Mouse (Mus musculus): ENCODE results near the gene Mprip. TPM values are rescaled to one million over a fixed set of nuclear protein-coding genes. Genes with fewer than 3 reads are reported as not detected.
A peak's percentile ranks its signal among the peaks of the same experiment; 100 is the strongest.
"Not testable (repeated sequence)": the region's sequence is repeated elsewhere in the genome, so short reads cannot be mapped to it uniquely, and the experiment has no call there.

Mprip gene
- 100 to 1,000 TPM; 201 to 212 TPM for total RNA-seq (2021)
- long read RNA-seq, experiment 1, full-length matches to known transcripts = 143 of 258 reads
- long read RNA-seq, experiment 1, partial matches to known transcripts = 46 of 258 reads
- long read RNA-seq, experiment 1, other reads (novel, unspliced or antisense) = 69 of 258 reads
- long read RNA-seq, experiment 2, full-length matches to known transcripts = 49 of 69 reads
- long read RNA-seq, experiment 2, partial matches to known transcripts = 6 of 69 reads
- long read RNA-seq, experiment 2, other reads (novel, unspliced or antisense) = 14 of 69 reads

GRCm38 (mm10) chr11:59661005-59661404 is at the start of gene Mprip:
Gene Mprip (plus strand): TSS chr11:59661305.
- DNase-seq = no peak

DNA sequence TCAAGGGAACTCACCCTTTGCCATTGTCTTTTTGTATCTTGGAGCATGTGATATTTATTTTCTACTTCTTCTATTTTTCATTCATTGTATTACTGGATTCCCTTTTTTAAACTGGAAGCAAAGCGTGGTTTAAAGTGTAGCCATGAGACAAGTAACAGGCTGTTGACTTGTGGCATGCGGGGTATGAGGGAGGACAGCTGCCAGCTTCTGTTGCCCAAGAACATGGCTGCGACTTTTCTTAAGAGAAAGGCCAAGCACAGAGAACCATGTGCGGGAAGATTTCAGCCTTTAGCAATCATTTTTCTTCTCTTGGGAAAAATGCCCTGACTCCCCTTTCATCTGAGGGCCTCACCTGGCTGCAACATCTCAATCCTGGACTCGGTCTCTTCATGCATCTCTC is 49.5 kb upstream of the Mprip start:
- DNase-seq = no peak

GRCm38 (mm10) chr11:59614120-59614519 is 47.0 kb upstream of the Mprip start:
- DNase-seq = peak; percentile 14 to 47

DNA sequence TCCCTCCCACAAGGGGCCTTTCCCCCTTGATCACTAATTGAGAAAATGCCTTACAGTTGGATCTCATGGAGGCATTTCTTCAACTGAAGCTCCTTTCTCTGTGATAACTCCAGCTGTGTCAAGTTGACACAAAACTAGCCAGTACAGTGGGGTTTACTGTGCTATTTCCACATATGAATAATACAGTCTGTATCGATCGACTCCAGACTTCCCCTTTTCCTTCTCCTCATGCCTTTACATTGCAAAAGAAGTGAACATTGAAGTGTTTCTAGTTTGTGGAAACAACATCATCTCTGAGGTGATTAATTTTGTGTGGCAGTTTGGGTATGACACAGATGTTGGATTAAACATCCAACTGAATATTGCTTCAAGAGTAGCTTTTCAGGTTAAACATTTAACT is 44.1 kb upstream of the Mprip start:
- DNase-seq = not testable (repeated sequence)

DNA sequence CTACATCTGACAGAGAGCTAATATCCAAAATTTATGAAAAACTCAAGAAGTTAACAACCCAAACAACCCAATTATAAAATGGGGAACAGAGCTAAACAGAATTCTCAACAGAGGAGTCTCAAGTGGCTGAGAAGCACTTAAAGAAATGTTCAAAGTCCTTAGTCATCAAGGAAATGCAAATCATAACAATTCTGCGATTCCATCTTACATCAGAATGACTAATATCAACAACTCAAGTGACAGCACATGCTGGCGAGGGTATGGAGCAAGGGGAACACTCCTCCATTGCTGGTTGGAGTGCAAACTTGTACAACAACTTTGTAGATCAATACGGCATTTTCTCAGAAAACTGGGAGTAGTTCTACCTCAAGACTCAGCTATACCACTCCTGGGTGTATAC is 38.9 kb upstream of the Mprip start:
- no peak for DNase-seq

GRCm38 (mm10) chr11:59624017-59624630 is 37.0 kb upstream of the Mprip start:
- DNase-seq = peak; percentile 51 to 60

DNA sequence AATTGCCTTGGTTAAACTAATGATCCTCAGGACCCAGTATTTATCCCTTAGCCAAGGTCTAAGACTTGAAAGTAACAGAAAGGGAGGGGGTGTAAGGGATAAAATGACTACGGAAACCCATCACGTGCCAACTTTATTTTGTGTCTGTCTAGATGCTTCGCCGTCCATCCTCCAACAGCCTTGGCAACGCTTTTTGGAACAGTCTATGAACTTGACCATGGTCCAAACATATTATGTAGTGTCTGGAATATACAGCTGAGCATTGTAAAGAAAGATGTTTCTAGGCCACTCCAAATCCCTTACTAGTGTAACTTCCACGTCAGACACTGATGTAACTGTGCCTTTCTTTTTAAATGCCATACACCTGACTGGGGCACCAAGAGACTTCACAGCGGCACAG is 34.9 kb upstream of the Mprip start:
- DNase-seq = no peak

- no peak for DNase-seq
Measured at GRCm38 (mm10) chr11:59628177-59628576, 32.9 kb upstream of the Mprip start.

DNA sequence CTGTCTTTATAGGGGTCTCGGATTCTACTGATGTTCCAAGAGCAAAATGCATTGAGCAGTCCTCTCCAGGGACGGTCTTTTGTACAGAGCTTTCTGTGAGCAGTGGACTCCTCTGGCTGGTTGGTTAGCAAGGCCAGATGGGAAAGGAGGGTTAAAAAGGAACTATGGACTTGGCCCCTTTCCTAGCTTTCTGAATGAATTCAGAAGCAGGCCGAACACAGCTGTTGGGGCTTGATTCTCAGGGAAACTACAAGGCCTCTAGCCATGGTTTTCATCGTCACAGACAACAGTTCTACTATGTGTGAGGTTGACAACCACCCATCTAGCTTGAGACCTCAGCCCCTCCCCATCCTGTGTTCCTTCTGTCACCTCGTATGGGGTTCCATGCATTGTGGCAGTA is 31.2 kb upstream of the Mprip start:
- no peak for DNase-seq

DNA sequence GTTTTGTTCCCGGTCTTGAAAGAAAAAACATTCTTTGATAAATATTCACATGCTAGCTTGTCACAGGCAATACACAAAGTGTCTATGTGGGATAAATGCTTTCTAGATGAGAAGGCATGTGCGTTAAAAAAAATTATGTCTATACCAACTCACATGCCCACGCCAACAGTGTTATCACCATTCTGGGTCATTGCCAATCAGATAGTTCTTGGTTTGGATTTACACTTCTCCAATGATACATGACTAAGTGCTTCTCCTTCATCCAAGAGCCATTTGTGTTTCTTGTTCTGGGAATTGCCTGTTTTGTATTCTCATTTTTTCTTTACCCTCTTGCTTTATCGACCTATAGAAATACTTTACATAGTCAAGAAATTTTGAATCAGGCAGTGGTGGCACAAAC is 29.1 kb upstream of the Mprip start:
- DNase-seq = no peak

DNA sequence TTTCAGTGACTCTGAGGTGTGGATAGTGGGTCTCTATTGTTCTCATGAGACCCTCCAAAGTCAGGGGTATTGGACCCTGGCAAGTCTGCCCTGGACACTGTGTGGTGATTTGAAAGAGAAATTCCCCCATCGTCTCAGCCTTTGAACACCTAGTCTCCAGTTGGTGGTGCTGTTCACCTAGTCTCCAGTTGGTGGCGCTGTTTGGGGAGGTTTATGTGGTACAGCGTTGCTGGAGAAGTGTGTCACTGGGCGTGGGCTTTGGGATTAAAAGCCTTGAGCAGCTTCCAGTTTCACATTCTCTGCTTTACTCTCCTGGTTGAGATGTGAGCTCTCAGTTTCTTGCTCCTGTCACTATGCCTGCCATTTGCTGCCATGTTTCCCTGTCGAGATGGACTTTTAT is 28.1 kb upstream of the Mprip start:
- peak; percentile 75 to 76 for DNase-seq

DNA sequence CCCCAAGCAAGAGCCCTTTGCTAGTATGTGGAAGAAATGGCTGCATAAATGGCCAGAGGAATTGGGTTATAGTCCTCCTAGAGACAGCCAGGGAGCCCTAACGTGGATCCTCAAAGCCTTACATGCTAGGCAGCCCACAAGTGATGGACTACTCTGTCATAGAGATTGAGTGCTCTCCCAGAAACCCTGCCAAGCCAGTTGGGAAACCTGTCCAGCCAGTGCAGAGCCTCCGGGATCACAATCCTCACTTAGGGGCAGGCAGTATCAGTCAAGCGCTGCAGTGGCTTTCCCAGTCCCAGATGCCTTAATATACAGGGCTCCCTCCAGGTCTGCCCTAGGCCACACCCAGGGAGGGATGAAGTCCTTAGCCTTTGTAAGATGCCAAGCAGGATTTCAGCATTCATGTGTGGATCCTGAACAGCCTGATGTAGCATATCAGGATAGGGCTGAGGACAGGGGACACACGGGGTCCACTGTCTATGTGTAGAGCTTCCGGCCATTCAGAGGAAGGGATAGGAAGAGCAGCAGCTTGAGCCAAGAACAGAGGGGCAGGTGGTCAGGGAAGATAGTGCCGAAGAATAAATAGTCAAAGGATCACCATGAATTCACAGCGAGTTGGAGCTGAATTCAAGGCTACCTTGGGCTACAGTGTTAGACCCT is 27.0 kb upstream of the Mprip start:
- no peak for DNase-seq

- DNase-seq = no peak
Measured at GRCm38 (mm10) chr11:59635251-59635795, 25.8 kb upstream of the Mprip start.

- DNase-seq = peak; percentile 11 to 24
Measured at GRCm38 (mm10) chr11:59635821-59636694, 25.0 kb upstream of the Mprip start.

GRCm38 (mm10) chr11:59636695-59637414 is 24.2 kb upstream of the Mprip start:
- no peak for DNase-seq

GRCm38 (mm10) chr11:59639957-59640643 is 21.0 kb upstream of the Mprip start:
- no peak for DNase-seq

DNA sequence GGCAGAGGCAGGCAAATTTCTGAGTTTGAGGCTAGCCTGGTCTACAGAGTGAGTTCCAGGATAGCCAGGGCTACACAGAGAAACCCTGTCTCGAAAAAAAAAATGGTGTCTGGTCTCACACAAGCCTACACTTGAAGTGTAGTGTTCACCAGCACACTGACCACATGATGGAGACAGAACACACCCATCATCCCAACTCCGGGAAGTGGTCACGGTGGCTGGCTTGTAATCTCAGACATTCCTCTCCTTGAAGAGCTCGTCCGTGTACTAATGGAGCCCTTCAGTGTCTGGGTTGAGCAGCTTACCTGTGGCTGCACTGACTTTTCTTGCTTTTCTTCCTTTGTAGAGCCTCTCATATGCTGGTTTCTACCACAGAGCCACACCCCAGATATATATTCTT is 19.9 kb upstream of the Mprip start:
- DNase-seq = peak in 1 of 2 experiments; percentile 5

- DNase-seq = no peak
Measured at GRCm38 (mm10) chr11:59642420-59642819, 18.7 kb upstream of the Mprip start.

GRCm38 (mm10) chr11:59645036-59645435 is 16.1 kb upstream of the Mprip start:
- no peak for DNase-seq

DNA sequence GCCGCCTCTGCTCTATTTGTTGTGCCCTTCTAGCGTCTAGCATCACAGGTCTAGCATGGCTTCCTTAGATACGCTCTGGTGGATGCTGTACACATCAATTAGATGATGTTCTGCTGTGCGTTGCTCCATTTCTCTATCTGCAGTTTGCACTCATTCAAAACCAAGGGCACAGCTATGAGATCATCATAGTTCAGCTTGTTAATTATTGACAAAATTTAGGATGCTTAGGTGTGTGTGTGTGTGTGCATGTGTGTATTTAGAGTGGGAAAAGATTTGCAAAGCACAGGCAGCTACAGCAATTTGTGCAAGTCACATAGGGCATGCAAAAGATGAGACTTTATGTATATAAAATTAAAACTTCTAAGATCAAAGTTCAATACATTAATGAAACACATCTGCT is 12.0 kb upstream of the Mprip start:
- no peak for DNase-seq

GRCm38 (mm10) chr11:59653003-59653402 is 8.1 kb upstream of the Mprip start:
- no peak for DNase-seq
